Mouse (Mus musculus) intestine, postnatal 0 days (tissue): ENCODE measurements at regions not wholly inside any gene's neighbourhood (a gene's known extent, or its start where the extent isn't known, plus 50 kb on each side); places are given as distances from the start of the nearest gene placed in this dataset.
A peak's percentile ranks its signal among the peaks of the same experiment; 100 is the strongest.

ENCODE experiments used
- ATAC-seq: fragments of 200-750 bp; cut with Nextera tagmentation; 2 replicates; pipeline ENCODE4 v1.8.0; 2017; ENCODE audit warnings: mild to moderate bottlenecking, moderate TSS enrichment, moderate library complexity
- H3K27ac ChIP-seq: fragments of 300-500 bp; sonication (generic); 2 replicates; pipeline ENCODE4 v1.5.1; 2014; ENCODE audit warnings: mild to moderate bottlenecking, low read depth, low read length, moderate library complexity
- H3K27me3 ChIP-seq: fragments of 300-500 bp; sonication (generic); replicated peaks from 2 replicates; pipeline ENCODE4 v1.6.1; 2014; ENCODE audit warnings: low read length, mixed read lengths; ENCODE audit not compliant: control insufficient read depth, insufficient read depth
- H3K36me3 ChIP-seq: fragments of 300-500 bp; sonication (generic); 2 replicates; pipeline ENCODE4 v1.6.1; 2014; ENCODE audit warnings: mild to moderate bottlenecking, moderate library complexity; ENCODE audit not compliant: control insufficient read depth, insufficient read depth
- H3K4me1 ChIP-seq: fragments of 300-500 bp; sonication (generic); replicated peaks from 2 replicates; pipeline ENCODE4 v1.6.1; 2014; ENCODE audit warnings: antibody characterized with exemption, low read length, mixed read lengths; ENCODE audit not compliant: control insufficient read depth, insufficient read depth
- H3K4me2 ChIP-seq: fragments of 300-500 bp; sonication (generic); replicated peaks from 2 replicates; pipeline ENCODE4 v1.6.1; 2014; ENCODE audit warnings: low read depth, mild to moderate bottlenecking, moderate library complexity
- H3K4me3 ChIP-seq: fragments of 300-500 bp; sonication (generic); 2 replicates; pipeline ENCODE4 v1.5.1; 2014; ENCODE audit warnings: low read depth, low read length
- H3K9ac ChIP-seq: fragments of 300-500 bp; sonication (generic); 2 replicates; pipeline ENCODE4 v1.6.1; 2014; ENCODE audit warnings: mild to moderate bottlenecking, low read depth, low read length
- H3K9me3 ChIP-seq: fragments of 300-500 bp; sonication (generic); 2 replicates; pipeline ENCODE4 v1.6.1; 2016; ENCODE audit warnings: mixed run types; ENCODE audit not compliant: control insufficient read depth
- CTCF ChIP-seq: sonication (generic); IDR thresholded peaks from 2 replicates; pipeline ENCODE4 v1.5.1; 2016; ENCODE audit warnings: low read depth, mild to moderate bottlenecking, control low read depth, antibody characterized with exemption, moderate library complexity
- WGBS: fragments of 180-500 bp; shearing (Covaris S2); extraction: QIAGEN DNeasy Blood & Tissue Kit; methylation state at CpG from one replicate; pipeline ENCODE4 v1.1.7; 2014; 5-methylcytosine and 5-hydroxymethylcytosine counted together

- no peaks in the 10 kb centered on the region for H3K27me3 ChIP-seq
- H3K36me3 ChIP-seq: no peaks in the 10 kb centered on the region
- no peak overlapping the region for H3K27ac ChIP-seq
- H3K9ac ChIP-seq: no peak overlapping the region
- H3K9me3 ChIP-seq: no peaks in the 10 kb centered on the region
- WGBS: 63% methylated on average over 3 of the region's 3 CpGs
- no peak for ATAC-seq
- no peak for TF ChIP-seq CTCF
- no peaks in the 10 kb centered on the region for H3K4me1 ChIP-seq
- H3K4me3 ChIP-seq: no peak overlapping the region
- H3K4me2 ChIP-seq: no peak overlapping the region
Observed at GRCm38 (mm10) chr10:99396630-99397029, 133.6 kb downstream of the Dusp6 start.

- Histone ChIP-seq H3K4me3 (no peak overlapping the region), H3K4me2 (no peak overlapping the region), H3K27ac (no peak overlapping the region), H3K4me1 (no peaks in the 10 kb centered on the region), H3K27me3 (no peaks in the 10 kb centered on the region), H3K9ac (no peak overlapping the region), H3K36me3 (no peaks in the 10 kb centered on the region), H3K9me3 (no peaks in the 10 kb centered on the region)
- no peak for TF ChIP-seq CTCF
- 92% methylated on average over 6 of the region's 6 CpGs for WGBS
- no peak for ATAC-seq
Observed at GRCm38 (mm10) chr10:99400076-99400475, 137.0 kb downstream of the Dusp6 start.

GRCm38 (mm10) chr10:99406764-99407163 is 143.7 kb downstream of the Dusp6 start:
- Histone ChIP-seq H3K9me3 (no peaks in the 10 kb centered on the region), H3K4me2 (no peak overlapping the region), H3K9ac (no peak overlapping the region), H3K4me1 (no peaks in the 10 kb centered on the region), H3K27me3 (no peaks in the 10 kb centered on the region), H3K36me3 (no peaks in the 10 kb centered on the region), H3K4me3 (no peak overlapping the region), H3K27ac (no peak overlapping the region)
- ATAC-seq: no peak
- TF ChIP-seq CTCF: no peak
- WGBS: 87% methylated on average over 2 of the region's 2 CpGs

GRCm38 (mm10) chr10:99408786-99409185 is 145.8 kb downstream of the Dusp6 start:
- Histone ChIP-seq H3K4me1 (no peaks in the 10 kb centered on the region), H3K36me3 (no peaks in the 10 kb centered on the region), H3K9me3 (no peaks in the 10 kb centered on the region), H3K27ac (no peak overlapping the region), H3K9ac (no peak overlapping the region), H3K27me3 (no peaks in the 10 kb centered on the region), H3K4me3 (no peak overlapping the region), H3K4me2 (no peak overlapping the region)
- no peak for ATAC-seq
- WGBS: 90% methylated on average over 2 of the region's 2 CpGs
- peak; percentile 47 for TF ChIP-seq CTCF

GRCm38 (mm10) chr10:99409744-99410143 is 146.7 kb downstream of the Dusp6 start:
- H3K4me3 ChIP-seq: no peak overlapping the region
- H3K27me3 ChIP-seq: no peaks in the 10 kb centered on the region
- no peak overlapping the region for H3K9ac ChIP-seq
- no peak for ATAC-seq
- H3K4me1 ChIP-seq: no peaks in the 10 kb centered on the region
- TF ChIP-seq CTCF: no peak
- H3K36me3 ChIP-seq: no peaks in the 10 kb centered on the region
- H3K27ac ChIP-seq: no peak overlapping the region
- no peaks in the 10 kb centered on the region for H3K9me3 ChIP-seq
- H3K4me2 ChIP-seq: no peak overlapping the region
- WGBS: 69% methylated on average over 11 of the region's 11 CpGs

- H3K4me3 ChIP-seq: no peak overlapping the region
- H3K9me3 ChIP-seq: no peaks in the 10 kb centered on the region
- no peaks in the 10 kb centered on the region for H3K36me3 ChIP-seq
- no peak overlapping the region for H3K4me2 ChIP-seq
- WGBS: 68% methylated on average over 3 of the region's 3 CpGs
- no peaks in the 10 kb centered on the region for H3K27me3 ChIP-seq
- ATAC-seq: no peak
- H3K27ac ChIP-seq: no peak overlapping the region
- no peak overlapping the region for H3K9ac ChIP-seq
- no peaks in the 10 kb centered on the region for H3K4me1 ChIP-seq
- TF ChIP-seq CTCF: no peak
Observed at GRCm38 (mm10) chr10:99410754-99411153, 147.7 kb downstream of the Dusp6 start.

GRCm38 (mm10) chr10:99413455-99413854 is 150.4 kb downstream of the Dusp6 start:
- no peaks in the 10 kb centered on the region for H3K27me3 ChIP-seq
- H3K9ac ChIP-seq: no peak overlapping the region
- no peak overlapping the region for H3K4me2 ChIP-seq
- TF ChIP-seq CTCF: peak; percentile 43
- H3K36me3 ChIP-seq: no peaks in the 10 kb centered on the region
- no peak for ATAC-seq
- H3K4me3 ChIP-seq: no peak overlapping the region
- H3K27ac ChIP-seq: no peak overlapping the region
- H3K9me3 ChIP-seq: no peaks in the 10 kb centered on the region
- 81% methylated on average over 3 of the region's 3 CpGs for WGBS
- no peaks in the 10 kb centered on the region for H3K4me1 ChIP-seq
